Mouse (Mus musculus): Measurements from ENCODE around the gene Lbp. TPM values are rescaled to one million over a fixed set of nuclear protein-coding genes. Genes with fewer than 3 reads are reported as not detected.

Gene Lbp
- polyA plus RNA-seq, 1 experiment from 2014 or later, result 16.3 TPM

GRCm38 (mm10) chr2:158279656-158280055 lies 26.6 kb upstream of the Lbp start:
- peaks cover 4% of the 10 kb centered on the region; the same call in 1 of the 2 replicates for H3K4me1 ChIP-seq (replicated peaks)
- 74% methylated on average over 4 of the region's 4 CpGs for WGBS (ENCODE audit: insufficient replicate concordance)
- H3K4me3 ChIP-seq (replicated peaks), result no peak overlapping the region
- H3K27ac ChIP-seq, result no peak overlapping the region
- no peak overlapping the region for H3K4me2 ChIP-seq
- no peak for ATAC-seq (ENCODE audit: low read depth)
- H3K27me3 ChIP-seq, result no peaks in the 10 kb centered on the region
- no peaks in the 10 kb centered on the region for H3K9me3 ChIP-seq (replicated peaks)
- H3K9ac ChIP-seq, result no peak overlapping the region
- no peak for DNase-seq
- no peaks in the 10 kb centered on the region for H3K36me3 ChIP-seq

- Histone ChIP-seq H3K27ac (no peak overlapping the region), H3K4me1 (replicated peaks) (peaks cover 13% of the 10 kb centered on the region), H3K4me2 (no peak overlapping the region), H3K27me3 (no peaks in the 10 kb centered on the region), H3K4me3 (replicated peaks) (no peak overlapping the region), H3K9ac (no peak overlapping the region), H3K36me3 (no peaks in the 10 kb centered on the region), H3K9me3 (replicated peaks) (no peaks in the 10 kb centered on the region)
- DNase-seq, result no peak
- 44% methylated on average over 16 of the region's 16 CpGs for WGBS (ENCODE audit: insufficient replicate concordance)
- no peak for ATAC-seq (ENCODE audit: low read depth)
Measured at GRCm38 (mm10) chr2:158281497-158282205, 24.6 kb upstream of the Lbp start.

- 53% methylated on average over 7 of the region's 7 CpGs for WGBS (ENCODE audit: insufficient replicate concordance)
- no peak for ATAC-seq (ENCODE audit: low read depth)
- DNase-seq, result no peak
- H3K4me1 ChIP-seq (replicated peaks), result peaks cover 13% of the 10 kb centered on the region
- H3K4me2 ChIP-seq, result no peak overlapping the region
- no peaks in the 10 kb centered on the region for H3K36me3 ChIP-seq
- no peaks in the 10 kb centered on the region for H3K9me3 ChIP-seq (replicated peaks)
- H3K27ac ChIP-seq, result no peak overlapping the region
- no peak overlapping the region for H3K4me3 ChIP-seq (replicated peaks)
- H3K9ac ChIP-seq, result no peak overlapping the region
- H3K27me3 ChIP-seq, result no peaks in the 10 kb centered on the region
Measured at GRCm38 (mm10) chr2:158283136-158283535, 23.2 kb upstream of the Lbp start.

GRCm38 (mm10) chr2:158283771-158284170 lies 22.5 kb upstream of the Lbp start:
- WGBS (ENCODE audit: insufficient replicate concordance), result 70% methylated on average over 6 of the region's 6 CpGs
- no peak for DNase-seq
- Histone ChIP-seq H3K4me2 (no peak overlapping the region), H3K9me3 (replicated peaks) (no peaks in the 10 kb centered on the region), H3K36me3 (no peaks in the 10 kb centered on the region), H3K9ac (no peak overlapping the region), H3K4me3 (replicated peaks) (no peak overlapping the region), H3K27ac (no peak overlapping the region), H3K27me3 (no peaks in the 10 kb centered on the region), H3K4me1 (replicated peaks) (peaks cover 13% of the 10 kb centered on the region)
- ATAC-seq (ENCODE audit: low read depth), result no peak

GRCm38 (mm10) chr2:158284571-158284970 lies 21.7 kb upstream of the Lbp start:
- peak; percentile 43; the same call in 1 of the 2 replicates for ATAC-seq (ENCODE audit: low read depth)
- Histone ChIP-seq H3K9me3 (replicated peaks) (no peaks in the 10 kb centered on the region), H3K9ac (no peak overlapping the region), H3K4me1 (replicated peaks) (peaks cover 13% of the 10 kb centered on the region), H3K27ac (no peak overlapping the region), H3K27me3 (no peaks in the 10 kb centered on the region), H3K4me3 (replicated peaks) (no peak overlapping the region), H3K4me2 (no peak overlapping the region), H3K36me3 (no peaks in the 10 kb centered on the region)
- 13% methylated on average over 11 of the region's 11 CpGs for WGBS (ENCODE audit: insufficient replicate concordance)
- DNase-seq, result no peak

GRCm38 (mm10) chr2:158285655-158286054 lies 20.6 kb upstream of the Lbp start:
- no peak overlapping the region for H3K4me3 ChIP-seq (replicated peaks)
- H3K4me2 ChIP-seq, result no peak overlapping the region
- WGBS (ENCODE audit: insufficient replicate concordance), result 54% methylated on average over 6 of the region's 6 CpGs
- H3K4me1 ChIP-seq (replicated peaks), result peaks cover 13% of the 10 kb centered on the region
- no peak overlapping the region for H3K9ac ChIP-seq
- H3K27ac ChIP-seq, result no peak overlapping the region
- no peaks in the 10 kb centered on the region for H3K27me3 ChIP-seq
- no peak for DNase-seq
- ATAC-seq (ENCODE audit: low read depth), result 0 out of 2 replicates have a peak, but pooled peaks have one; percentile 26
- no peaks in the 10 kb centered on the region for H3K36me3 ChIP-seq
- no peaks in the 10 kb centered on the region for H3K9me3 ChIP-seq (replicated peaks)

GRCm38 (mm10) chr2:158295700-158296099 lies 10.6 kb upstream of the Lbp start:
- Histone ChIP-seq H3K9me3 (replicated peaks) (no peaks in the 10 kb centered on the region), H3K9ac (no peak overlapping the region), H3K27ac (no peak overlapping the region), H3K4me1 (replicated peaks) (no peaks in the 10 kb centered on the region), H3K36me3 (no peaks in the 10 kb centered on the region), H3K4me3 (replicated peaks) (no peak overlapping the region), H3K27me3 (no peaks in the 10 kb centered on the region), H3K4me2 (no peak overlapping the region)
- 44% methylated on average over 9 of the region's 9 CpGs for WGBS (ENCODE audit: insufficient replicate concordance)
- no peak for DNase-seq
- ATAC-seq (ENCODE audit: low read depth), result no peak

GRCm38 (mm10) chr2:158299203-158299602 lies 7.1 kb upstream of the Lbp start:
- no peak overlapping the region for H3K27ac ChIP-seq
- peaks cover 2% of the 10 kb centered on the region; the same call in 1 of the 2 replicates for H3K4me1 ChIP-seq (replicated peaks)
- WGBS (ENCODE audit: insufficient replicate concordance), result 60% methylated on average over 3 of the region's 3 CpGs
- H3K4me3 ChIP-seq (replicated peaks), result no peak overlapping the region
- H3K36me3 ChIP-seq, result no peaks in the 10 kb centered on the region
- DNase-seq (no peak), ATAC-seq (ENCODE audit: low read depth) (no peak)
- no peaks in the 10 kb centered on the region for H3K9me3 ChIP-seq (replicated peaks)
- H3K9ac ChIP-seq, result no peak overlapping the region
- H3K4me2 ChIP-seq, result no peak overlapping the region
- H3K27me3 ChIP-seq, result no peaks in the 10 kb centered on the region

- 62% methylated on average over 4 of the region's 4 CpGs for WGBS (ENCODE audit: insufficient replicate concordance)
- no peak overlapping the region for H3K4me2 ChIP-seq
- no peak overlapping the region for H3K4me3 ChIP-seq (replicated peaks)
- DNase-seq (no peak), ATAC-seq (ENCODE audit: low read depth) (no peak)
- H3K9ac ChIP-seq, result no peak overlapping the region
- no peaks in the 10 kb centered on the region for H3K36me3 ChIP-seq
- H3K9me3 ChIP-seq (replicated peaks), result no peaks in the 10 kb centered on the region
- no peaks in the 10 kb centered on the region for H3K27me3 ChIP-seq
- H3K27ac ChIP-seq, result no peak overlapping the region
- H3K4me1 ChIP-seq (replicated peaks), result peaks cover 2% of the 10 kb centered on the region; the same call in 1 of the 2 replicates
Measured at GRCm38 (mm10) chr2:158299731-158300130, 6.6 kb upstream of the Lbp start.

GRCm38 (mm10) chr2:158302807-158303206 lies 3.5 kb upstream of the Lbp start:
- no peaks in the 10 kb centered on the region for H3K9me3 ChIP-seq (replicated peaks)
- ATAC-seq (ENCODE audit: low read depth), result no peak
- H3K4me3 ChIP-seq (replicated peaks), result no peak overlapping the region
- H3K27ac ChIP-seq, result no peak overlapping the region
- WGBS (ENCODE audit: insufficient replicate concordance), result 60% methylated on average over 3 of the region's 3 CpGs
- H3K4me2 ChIP-seq, result no peak overlapping the region
- H3K36me3 ChIP-seq, result no peaks in the 10 kb centered on the region
- no peaks in the 10 kb centered on the region for H3K27me3 ChIP-seq
- DNase-seq, result no peak
- peaks cover 26% of the 10 kb centered on the region for H3K4me1 ChIP-seq (replicated peaks)
- no peak overlapping the region for H3K9ac ChIP-seq

- WGBS (ENCODE audit: insufficient replicate concordance), result 17% methylated on average over 6 of the region's 6 CpGs
- Histone ChIP-seq H3K9me3 (replicated peaks) (no peaks in the 10 kb centered on the region), H3K36me3 (no peaks in the 10 kb centered on the region), H3K4me2 (peak overlapping the region; percentile 53), H3K27me3 (no peaks in the 10 kb centered on the region), H3K4me3 (replicated peaks) (peak overlapping the region; percentile 41), H3K9ac (peak overlapping the region; percentile 33), H3K4me1 (replicated peaks) (peaks cover 30% of the 10 kb centered on the region), H3K27ac (peak overlapping the region; percentile 79)
- ATAC-seq (ENCODE audit: low read depth) (peak; percentile 38; the same call in 1 of the 2 replicates), DNase-seq (no peak)
Measured at GRCm38 (mm10) chr2:158306696-158307049, 380 bp downstream of the Lbp start.

GRCm38 (mm10) chr2:158308276-158308675 lies 2.0 kb downstream of the Lbp start:
- peak overlapping the region; percentile 53; the same call in 1 of the 2 replicates for H3K4me2 ChIP-seq
- no peak overlapping the region for H3K9ac ChIP-seq
- ATAC-seq (ENCODE audit: low read depth) (no peak), DNase-seq (no peak)
- H3K4me1 ChIP-seq (replicated peaks), result peaks cover 30% of the 10 kb centered on the region
- no peaks in the 10 kb centered on the region for H3K27me3 ChIP-seq
- no peaks in the 10 kb centered on the region for H3K36me3 ChIP-seq
- H3K27ac ChIP-seq, result no peak overlapping the region
- H3K4me3 ChIP-seq (replicated peaks), result no peak overlapping the region
- H3K9me3 ChIP-seq (replicated peaks), result no peaks in the 10 kb centered on the region
- 62% methylated on average over 5 of the region's 5 CpGs for WGBS (ENCODE audit: insufficient replicate concordance)

Data from liver, embryonic 13.5 days (tissue).